Comparison of ENCODE assay signal across 1 mouse cellular context in the genomic region with DNA sequence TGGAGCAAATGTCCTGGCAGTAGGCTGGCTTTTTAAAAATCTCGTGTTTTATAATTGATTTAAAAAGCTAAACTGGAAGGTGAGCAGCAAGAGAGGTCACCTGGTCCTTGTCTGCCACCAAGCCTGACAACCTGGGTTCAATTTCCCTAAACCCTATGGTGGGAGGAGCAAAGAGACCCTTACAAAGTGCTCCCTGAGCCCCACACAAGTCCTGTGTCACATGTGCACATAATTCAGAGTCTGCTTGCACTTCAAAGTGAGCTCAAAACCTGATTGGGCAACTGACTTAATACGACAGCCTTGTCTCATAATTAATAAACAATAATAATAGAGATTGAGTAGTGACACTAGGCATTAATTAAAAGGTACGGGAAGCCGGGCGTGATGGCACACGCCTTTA.
TF ChIP-seq lines count a peak whose summit lies in the region.

No protein-coding gene starts in this region.

TF ChIP-seq in CH12.LX, 34 proteins besides CTCF, POLR2A, EP300 and RAD21 (continued from another document):
- TF ChIP-seq NRF1 (IDR thresholded peaks at IDR 0.05; ENCODE audit: low read depth, low read length), result no peak
- TF ChIP-seq JUND (conservative IDR thresholded peaks at IDR 0.05; ENCODE audit: low read depth, low read length), result no peak
- no peak for TF ChIP-seq CHD1 (IDR thresholded peaks at IDR 0.05; ENCODE audit: low read depth, low read length)
- TF ChIP-seq ZKSCAN1 (IDR thresholded peaks at IDR 0.05; ENCODE audit: borderline replicate concordance, low read depth, low read length), result no peak
- TF ChIP-seq ZNF384 (IDR thresholded peaks at IDR 0.05; ENCODE audit: low read depth, low read length), result no peak
- TF ChIP-seq RCOR1 (conservative IDR thresholded peaks at IDR 0.05; ENCODE audit: low read depth, low read length), result no peak
